Mouse (Mus musculus) midbrain, embryonic 13.5 days (tissue): ENCODE data around the gene Ctrc. TPM values are rescaled to one million over a fixed set of nuclear protein-coding genes. Genes with fewer than 3 reads are reported as not detected.

Experiments used
- ATAC-seq: fragments of 200-750 bp; cut with Nextera tagmentation; 2 replicates; pipeline ENCODE4 v1.8.0; 2017; ENCODE audit warnings: mild to moderate bottlenecking, moderate TSS enrichment, moderate library complexity
- H3K27ac ChIP-seq: fragments of 300-500 bp; sonication (generic); 2 replicates; pipeline ENCODE4 v1.5.1; 2015; ENCODE audit warnings: inconsistent platforms, mild to moderate bottlenecking, moderate library complexity
- H3K27me3 ChIP-seq: fragments of 300-500 bp; sonication (generic); 2 replicates; pipeline ENCODE4 v1.6.1; 2015; ENCODE audit warnings: mild to moderate bottlenecking, inconsistent platforms
- H3K36me3 ChIP-seq: fragments of 300-500 bp; sonication (generic); 2 replicates; pipeline ENCODE4 v1.6.1; 2015; ENCODE audit warnings: mild to moderate bottlenecking, inconsistent platforms
- H3K4me1 ChIP-seq: fragments of 300-500 bp; sonication (generic); replicated peaks from 2 replicates; pipeline ENCODE4 v1.6.1; 2015; ENCODE audit warnings: inconsistent platforms
- H3K4me2 ChIP-seq: fragments of 300-500 bp; sonication (generic); replicated peaks from 2 replicates; pipeline ENCODE4 v1.6.1; 2015; ENCODE audit warnings: moderate library complexity, mild to moderate bottlenecking, inconsistent platforms
- H3K4me3 ChIP-seq: fragments of 300-500 bp; sonication (generic); replicated peaks from 2 replicates; pipeline ENCODE4 v1.5.1; 2015; ENCODE audit warnings: mild to moderate bottlenecking, inconsistent platforms
- H3K9ac ChIP-seq: fragments of 300-500 bp; sonication (generic); replicated peaks from 2 replicates; pipeline ENCODE4 v1.6.1; 2015; ENCODE audit warnings: mild to moderate bottlenecking, inconsistent platforms
- H3K9me3 ChIP-seq: fragments of 300-500 bp; sonication (generic); 2 replicates; pipeline ENCODE4 v1.6.1; 2016; ENCODE audit warnings: mild to moderate bottlenecking, inconsistent platforms
- WGBS: fragments of 180-500 bp; shearing (Covaris S2); methylation state at CpG from one replicate; pipeline ENCODE4 v1.1.7; 2015; 5-methylcytosine and 5-hydroxymethylcytosine counted together
- polyA plus RNA-seq: library from polyadenylated mRNA; unstranded; fragments of >200 nt; fragmentation: Nextera tagmentation; extraction: Ambion mirVana; gene quantifications from 2 replicates; pipeline ENCODE4 v1.2.1, GENCODE M21; 2015

Ctrc gene
- polyA plus RNA-seq, 1 experiment from 2014 or later, result not detected

DNA sequence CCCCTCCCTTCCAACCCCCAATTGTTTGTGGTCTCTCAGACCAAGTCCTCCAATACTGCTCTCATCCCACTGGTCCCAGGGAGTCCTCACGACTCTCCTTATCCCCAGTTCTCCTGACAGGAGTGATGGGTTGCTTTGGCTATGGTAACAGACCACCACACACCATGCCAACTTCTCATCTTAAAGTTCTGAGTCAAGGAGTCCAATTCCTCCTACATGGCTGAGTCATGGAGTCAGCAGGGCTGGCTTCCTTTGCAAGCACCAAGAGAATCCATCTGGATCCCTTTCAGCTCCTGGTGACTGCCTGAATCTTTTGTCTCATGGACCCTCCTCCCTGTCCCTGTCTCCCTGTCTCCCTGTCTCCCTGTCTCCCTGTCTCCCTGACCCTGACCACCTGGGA is 12.2 kb downstream of the Ctrc start:
- Histone ChIP-seq H3K27ac (no peak overlapping the region), H3K9ac (no peak overlapping the region), H3K27me3 (no peaks in the 10 kb centered on the region), H3K36me3 (no peaks in the 10 kb centered on the region), H3K4me3 (no peak overlapping the region), H3K9me3 (no peaks in the 10 kb centered on the region), H3K4me2 (no peak overlapping the region), H3K4me1 (no peaks in the 10 kb centered on the region)
- no peak for ATAC-seq
- 62% methylated on average over 1 of the region's 1 CpGs for WGBS

GRCm38 (mm10) chr4:141831361-141831760 is 14.8 kb downstream of the Ctrc start:
- Histone ChIP-seq H3K36me3 (no peaks in the 10 kb centered on the region), H3K9ac (no peak overlapping the region), H3K4me2 (no peak overlapping the region), H3K4me3 (no peak overlapping the region), H3K27ac (no peak overlapping the region), H3K27me3 (no peaks in the 10 kb centered on the region), H3K4me1 (no peaks in the 10 kb centered on the region), H3K9me3 (no peaks in the 10 kb centered on the region)
- 85% methylated on average over 7 of the region's 7 CpGs for WGBS
- ATAC-seq, result no peak

GRCm38 (mm10) chr4:141830381-141830780 is 15.8 kb downstream of the Ctrc start:
- no peak overlapping the region for H3K9ac ChIP-seq
- H3K4me2 ChIP-seq, result no peak overlapping the region
- no peaks in the 10 kb centered on the region for H3K27me3 ChIP-seq
- no peak overlapping the region for H3K4me3 ChIP-seq
- H3K36me3 ChIP-seq, result no peaks in the 10 kb centered on the region
- H3K4me1 ChIP-seq, result no peaks in the 10 kb centered on the region
- no peak overlapping the region for H3K27ac ChIP-seq
- no peak for ATAC-seq
- H3K9me3 ChIP-seq, result no peaks in the 10 kb centered on the region
- WGBS, result 55% methylated on average over 11 of the region's 11 CpGs

DNA sequence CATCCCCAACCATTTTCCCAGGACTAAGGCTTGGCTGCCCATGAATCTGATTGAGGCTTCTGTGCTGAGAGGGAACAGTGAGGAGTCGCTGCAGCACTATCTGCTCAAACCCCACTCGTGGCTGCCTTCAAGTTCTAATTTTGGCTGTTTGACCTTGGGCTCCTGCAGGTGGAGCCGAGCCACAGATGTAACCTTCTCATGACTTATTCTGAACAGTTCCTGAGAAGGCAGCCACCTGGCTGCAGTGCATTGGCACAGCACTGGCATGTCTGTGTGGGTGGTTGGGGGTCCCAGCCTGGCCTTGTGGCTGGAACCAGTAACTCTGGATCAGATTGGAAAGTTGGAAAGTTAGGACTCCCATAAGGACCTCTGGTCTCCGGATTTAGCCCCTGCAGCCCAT is 18.0 kb downstream of the Ctrc start:
- no peak overlapping the region for H3K4me3 ChIP-seq
- no peaks in the 10 kb centered on the region for H3K36me3 ChIP-seq
- H3K27ac ChIP-seq, result no peak overlapping the region
- no peaks in the 10 kb centered on the region for H3K9me3 ChIP-seq
- 86% methylated on average over 4 of the region's 4 CpGs for WGBS
- no peaks in the 10 kb centered on the region for H3K27me3 ChIP-seq
- ATAC-seq, result no peak
- no peak overlapping the region for H3K9ac ChIP-seq
- H3K4me1 ChIP-seq, result no peaks in the 10 kb centered on the region
- H3K4me2 ChIP-seq, result no peak overlapping the region

GRCm38 (mm10) chr4:141827401-141827800 is 18.8 kb downstream of the Ctrc start:
- no peaks in the 10 kb centered on the region for H3K36me3 ChIP-seq
- no peak for ATAC-seq
- H3K27ac ChIP-seq, result no peak overlapping the region
- H3K4me3 ChIP-seq, result no peak overlapping the region
- WGBS, result 100% methylated on average over 2 of the region's 2 CpGs
- H3K9me3 ChIP-seq, result no peaks in the 10 kb centered on the region
- H3K9ac ChIP-seq, result no peak overlapping the region
- no peaks in the 10 kb centered on the region for H3K4me1 ChIP-seq
- H3K4me2 ChIP-seq, result no peak overlapping the region
- H3K27me3 ChIP-seq, result no peaks in the 10 kb centered on the region

GRCm38 (mm10) chr4:141826060-141826459 is 20.1 kb downstream of the Ctrc start, which contains the start of gene Cela2a:
Cela2a (minus strand) TSS chr4:141826160.
- no peaks in the 10 kb centered on the region for H3K36me3 ChIP-seq
- no peak within 1 kb of the TSS for H3K9ac ChIP-seq
- no peak for ATAC-seq
- H3K4me1 ChIP-seq, result no peaks in the 10 kb centered on the region
- no peak within 1 kb of the TSS for H3K4me3 ChIP-seq
- no peak within 1 kb of the TSS for H3K27ac ChIP-seq
- 60% methylated on average over 5 of the region's 5 CpGs for WGBS
- H3K27me3 ChIP-seq, result no peaks in the 10 kb centered on the region
- H3K9me3 ChIP-seq, result no peaks in the 10 kb centered on the region
- H3K4me2 ChIP-seq, result no peak within 1 kb of the TSS

- 70% methylated on average over 3 of the region's 3 CpGs for WGBS
- Histone ChIP-seq H3K4me3 (no peak overlapping the region), H3K27me3 (no peaks in the 10 kb centered on the region), H3K36me3 (no peaks in the 10 kb centered on the region), H3K9ac (no peak overlapping the region), H3K9me3 (0 out of 2 replicates have a peak, but pooled peaks cover 2% of the 10 kb centered on the region), H3K4me2 (no peak overlapping the region), H3K4me1 (no peaks in the 10 kb centered on the region), H3K27ac (no peak overlapping the region)
- ATAC-seq, result no peak
These were observed 23.2 kb downstream of the Ctrc start for GRCm38 (mm10) chr4:141822979-141823378.

- no peak for ATAC-seq
- 77% methylated on average over 10 of the region's 10 CpGs for WGBS
- H3K27me3 ChIP-seq, result no peaks in the 10 kb centered on the region
- no peak overlapping the region for H3K27ac ChIP-seq
- H3K4me3 ChIP-seq, result no peak overlapping the region
- no peak overlapping the region for H3K4me2 ChIP-seq
- no peaks in the 10 kb centered on the region for H3K4me1 ChIP-seq
- no peak overlapping the region for H3K9ac ChIP-seq
- 0 out of 2 replicates have a peak, but pooled peaks cover 2% of the 10 kb centered on the region for H3K9me3 ChIP-seq
- no peaks in the 10 kb centered on the region for H3K36me3 ChIP-seq
These were observed 24.1 kb downstream of the Ctrc start for GRCm38 (mm10) chr4:141822089-141822488.

GRCm38 (mm10) chr4:141821178-141821577 is 25.0 kb downstream of the Ctrc start:
- no peaks in the 10 kb centered on the region for H3K36me3 ChIP-seq
- no peak overlapping the region for H3K9ac ChIP-seq
- H3K4me3 ChIP-seq, result no peak overlapping the region
- ATAC-seq, result no peak
- 0 out of 2 replicates have a peak, but pooled peaks cover 2% of the 10 kb centered on the region for H3K9me3 ChIP-seq
- H3K4me1 ChIP-seq, result peaks cover 2% of the 10 kb centered on the region; the same call in 1 of the 2 replicates
- no peaks in the 10 kb centered on the region for H3K27me3 ChIP-seq
- WGBS, result 85% methylated on average over 3 of the region's 3 CpGs
- no peak overlapping the region for H3K4me2 ChIP-seq
- no peak overlapping the region for H3K27ac ChIP-seq

DNA sequence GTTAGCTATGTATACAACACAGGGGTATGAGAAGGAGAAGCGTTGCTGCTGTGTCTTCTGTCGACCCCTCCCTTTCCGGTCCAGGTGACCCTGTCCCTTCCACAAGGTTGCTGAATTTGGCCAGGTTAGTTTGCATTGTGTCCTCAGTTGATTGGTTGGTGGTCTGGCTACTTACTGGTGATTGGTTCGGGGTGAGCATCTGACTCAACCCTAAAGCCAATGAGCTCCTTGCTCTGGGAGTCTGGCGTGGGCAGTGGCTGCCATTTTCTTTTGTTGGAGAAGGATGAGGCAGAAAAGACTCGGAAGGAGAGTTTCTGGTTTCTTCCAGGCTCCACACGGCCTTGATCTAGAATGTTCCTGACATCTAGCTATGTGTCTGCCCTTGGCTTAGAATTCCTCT is 26.8 kb downstream of the Ctrc start:
- H3K36me3 ChIP-seq, result peaks cover 12% of the 10 kb centered on the region
- peaks cover 5% of the 10 kb centered on the region; the same call in 1 of the 2 replicates for H3K4me1 ChIP-seq
- H3K9me3 ChIP-seq, result 0 out of 2 replicates have a peak, but pooled peaks cover 2% of the 10 kb centered on the region
- H3K9ac ChIP-seq, result no peak overlapping the region
- H3K27ac ChIP-seq, result no peak overlapping the region
- H3K27me3 ChIP-seq, result no peaks in the 10 kb centered on the region
- no peak overlapping the region for H3K4me2 ChIP-seq
- no peak overlapping the region for H3K4me3 ChIP-seq
- ATAC-seq, result no peak
- 96% methylated on average over 7 of the region's 7 CpGs for WGBS

DNA sequence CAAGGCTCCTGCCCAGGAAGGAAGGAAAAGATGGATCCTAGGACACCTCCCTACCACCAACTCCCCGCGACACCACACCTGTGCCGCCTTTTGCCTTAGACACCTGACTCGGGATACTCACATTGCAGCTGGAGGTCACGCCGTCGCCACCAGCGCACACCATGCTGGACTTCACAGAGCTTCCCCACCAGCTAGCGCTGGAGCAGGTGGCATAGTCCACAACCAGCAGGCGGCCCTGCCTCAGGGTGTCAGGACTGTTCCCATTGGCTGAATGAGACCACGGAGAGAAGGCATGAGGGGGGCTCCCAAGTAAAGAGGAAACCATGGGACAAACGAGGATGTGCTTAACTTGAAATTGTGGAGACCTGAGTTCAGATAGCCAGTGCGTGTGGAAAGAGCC is 27.3 kb downstream of the Ctrc start:
- WGBS, result 89% methylated on average over 13 of the region's 13 CpGs
- peaks cover 5% of the 10 kb centered on the region; the same call in 1 of the 2 replicates for H3K4me1 ChIP-seq

DNA sequence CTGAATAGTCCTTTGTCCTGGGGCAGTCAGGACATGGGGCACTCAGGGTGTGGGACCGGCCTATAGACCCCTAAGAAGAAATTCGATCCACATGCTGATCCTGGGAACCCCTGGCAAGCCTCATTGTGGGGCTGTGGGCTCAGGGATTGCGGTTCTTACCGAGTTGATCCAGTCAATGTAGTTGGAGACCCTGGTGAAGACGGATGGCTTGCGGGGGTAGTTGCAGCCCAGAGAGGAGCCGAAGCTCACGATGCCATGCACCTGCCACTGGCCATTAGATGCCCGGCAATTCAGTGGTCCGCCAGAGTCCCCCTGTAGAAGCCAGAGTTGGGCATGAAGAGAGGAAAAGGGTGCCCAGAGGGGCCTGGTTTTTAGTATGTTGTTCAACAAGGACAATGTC is 28.5 kb downstream of the Ctrc start:
- Histone ChIP-seq H3K4me1 (peaks cover 5% of the 10 kb centered on the region; the same call in 1 of the 2 replicates), H3K9me3 (0 out of 2 replicates have a peak, but pooled peaks cover 2% of the 10 kb centered on the region), H3K27ac (no peak overlapping the region), H3K4me3 (no peak overlapping the region), H3K27me3 (no peaks in the 10 kb centered on the region), H3K4me2 (no peak overlapping the region), H3K9ac (no peak overlapping the region), H3K36me3 (peaks cover 26% of the 10 kb centered on the region)
- no peak for ATAC-seq
- WGBS, result 48% methylated on average over 10 of the region's 10 CpGs

More for the DNA sequence above, 27.3 kb downstream of the Ctrc start:
- no peaks in the 10 kb centered on the region for H3K27me3 ChIP-seq
- no peak overlapping the region for H3K9ac ChIP-seq
- 0 out of 2 replicates have a peak, but pooled peaks cover 2% of the 10 kb centered on the region for H3K9me3 ChIP-seq
- no peak overlapping the region for H3K4me3 ChIP-seq
- H3K36me3 ChIP-seq, result peaks cover 15% of the 10 kb centered on the region
- no peak overlapping the region for H3K27ac ChIP-seq
- ATAC-seq, result no peak
- H3K4me2 ChIP-seq, result no peak overlapping the region
